In the genomic region with DNA sequence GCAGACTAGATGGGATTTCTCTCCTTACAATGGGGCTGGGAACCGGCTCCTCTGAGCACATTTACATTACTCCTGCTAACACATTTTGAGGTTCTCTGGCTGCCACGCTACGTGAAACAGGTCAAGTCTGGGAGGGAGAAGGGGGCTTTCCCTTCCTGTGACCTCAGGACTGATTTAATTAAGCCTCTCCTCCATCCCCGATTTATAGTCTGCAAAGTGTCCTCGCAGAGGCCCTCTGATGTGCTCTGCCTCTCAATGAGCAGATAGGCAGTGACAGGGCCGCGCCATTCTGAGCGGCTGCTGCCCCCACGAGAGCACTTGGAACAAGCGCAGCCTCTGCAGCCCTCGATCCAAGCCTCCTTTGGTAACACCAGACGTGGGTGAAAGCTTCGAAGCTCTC, we compare ENCODE assay signal across 8 mouse cellular contexts.
DNase-seq lines count a peak whose midpoint lies in the region; ATAC-seq and TF ChIP-seq lines count a peak whose summit lies in the region.

No protein-coding gene starts in this region.

- peak; percentile 96 for TF ChIP-seq CTCF in Patski (IDR thresholded peaks at IDR 0.05)

- peak overlapping the region; percentile 77 for H3K27ac ChIP-seq in hindbrain, embryonic 14.5 days

- CTCF ChIA-PET in Patski (lab: Charles Lee), result interaction anchor here (0.7 to 2.7 kb wide), 7 partner anchors 327 to 778 kb away, joined by 3 to 11 read pairs (median 3); no protein-coding TSS in a partner anchor

- H3K4me1 ChIP-seq in hindbrain, embryonic 14.5 days (replicated peaks; ENCODE audit: control insufficient read depth, insufficient read depth, low read length), result peaks cover 28% of the 10 kb centered on the region

- H3K4me3 ChIP-seq in hindbrain, embryonic 14.5 days (replicated peaks; ENCODE audit: low read length), result no peak overlapping the region

- H3K9ac ChIP-seq in hindbrain, embryonic 14.5 days, result peak overlapping the region; percentile 46; the same call in 1 of the 2 replicates

- H3K27me3 ChIP-seq in Patski, result no peaks in the 10 kb centered on the region
- H3K27me3 ChIP-seq in hindbrain, embryonic 14.5 days (ENCODE audit: control insufficient read depth, insufficient read depth, low read length), result no peaks in the 10 kb centered on the region

- peak; percentile 74 for ATAC-seq in Patski
- peak; percentile 91 for ATAC-seq in hindbrain, embryonic 14.5 days (ENCODE audit: low FRiP score)

- H3K36me3 ChIP-seq in hindbrain, embryonic 14.5 days (replicated peaks; ENCODE audit: control insufficient read depth, insufficient read depth), result no peaks in the 10 kb centered on the region

- no peaks in the 10 kb centered on the region for H3K9me3 ChIP-seq in hindbrain, embryonic 14.5 days (ENCODE audit: control insufficient read depth, low read length)

- H3K4me2 ChIP-seq in hindbrain, embryonic 14.5 days (replicated peaks), result peak overlapping the region; percentile 35

- DNase-seq in Patski (ENCODE audit: low read depth, low spot score), result no peak
- DNase-seq in cerebellum, postnatal 14 days, result peak; percentile 90 to 91
- DNase-seq in frontal cortex, postnatal 36 days (ENCODE audit: low spot score in 2 of 2), result peak; percentile 85 to 92
- DNase-seq in hindbrain, embryonic 14.5 days (ENCODE audit: low spot score), result peak; percentile 91
- DNase-seq in layer of hippocampus, postnatal 36 days, result peak; percentile 80 to 85
- DNase-seq in lung, postnatal 36 days, result peak; percentile 82
- peak; percentile 62 for DNase-seq in retina, postnatal 7 days (ENCODE audit: low read depth, low spot score)
- DNase-seq in urinary bladder, postnatal 14 days (ENCODE audit: low spot score), result peak; percentile 79

- 1% methylated on average over 13 of the region's 13 CpGs for WGBS in hindbrain, embryonic 14.5 days

- POLR2A ChIA-PET in Patski (lab: Charles Lee), result interaction anchor here (0.6 to 1.2 kb wide), 2 partner anchors 142 to 324 kb away, joined by 3 read pairs; a partner anchor contains a TSS

- in situ Hi-C loops in Patski (cut with MboI; ENCODE audit: low pct_unique_long_range_greater_than_20kb), result loop anchor here (5.0 to 10.0 kb wide), 6 partner anchors 141 to 779 kb away; a partner anchor contains a TSS
